Mouse (Mus musculus): Measurements from ENCODE around the gene Lep. TPM values are rescaled to one million over a fixed set of nuclear protein-coding genes. Genes with fewer than 3 reads are reported as not detected.

The Lep gene
- not detected in 2 replicates for polyA plus RNA-seq (2015; fragmentation: Nextera tagmentation; extraction: Ambion mirVana)

GRCm38 (mm10) chr6:29059846-29060685 is at the start of gene Lep:
Gene Lep (plus strand): TSS chr6:29060220.
- Histone ChIP-seq H3K9ac (no peak within 1 kb of the TSS), H3K4me1 (no peaks in the 10 kb centered on the region), H3K4me2 (no peak within 1 kb of the TSS), H3K36me3 (no peaks in the 10 kb centered on the region), H3K27me3 (peaks cover 6% of the 10 kb centered on the region; the same call in 1 of the 2 replicates), H3K9me3 (no peaks in the 10 kb centered on the region; the same call in 1 of the 2 replicates), H3K27ac (no peak within 1 kb of the TSS), H3K4me3 (no peak within 1 kb of the TSS)
- 66% methylated on average over 28 of the region's 28 CpGs for WGBS
- no peak for ATAC-seq (ENCODE audit: insufficient number of reproducible peaks, insufficient read depth, low FRiP score, low TSS enrichment, low read depth)

DNA sequence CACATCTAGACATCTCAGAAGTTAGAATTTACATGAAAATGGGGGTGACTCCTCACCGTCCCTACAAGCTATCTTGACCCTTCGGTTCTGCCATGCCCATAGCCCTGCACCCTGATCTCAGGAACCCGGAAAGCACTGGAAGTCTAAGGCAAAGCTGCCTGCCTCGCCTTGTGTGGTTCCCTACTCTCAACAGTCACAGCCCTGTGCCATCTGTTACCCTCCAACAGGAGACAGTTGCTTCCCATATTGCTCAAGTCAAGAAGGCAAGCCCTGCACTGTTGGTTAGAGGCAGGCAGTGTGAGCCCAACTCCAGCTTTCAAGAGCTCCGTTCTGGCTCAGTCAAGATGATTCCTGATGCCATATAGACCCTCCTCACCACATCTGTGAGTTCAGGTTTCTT is 48.4 kb upstream of the Lep start:
- H3K36me3 ChIP-seq = no peaks in the 10 kb centered on the region
- no peak overlapping the region for H3K27ac ChIP-seq
- H3K27me3 ChIP-seq = peaks cover 10% of the 10 kb centered on the region
- no peak for ATAC-seq (ENCODE audit: insufficient number of reproducible peaks, insufficient read depth, low FRiP score, low TSS enrichment, low read depth)
- no peak overlapping the region for H3K4me3 ChIP-seq
- 80% methylated on average over 5 of the region's 5 CpGs for WGBS
- H3K4me1 ChIP-seq = peaks cover 2% of the 10 kb centered on the region
- H3K9me3 ChIP-seq = no peaks in the 10 kb centered on the region
- no peak overlapping the region for H3K4me2 ChIP-seq
- no peak overlapping the region for H3K9ac ChIP-seq

DNA sequence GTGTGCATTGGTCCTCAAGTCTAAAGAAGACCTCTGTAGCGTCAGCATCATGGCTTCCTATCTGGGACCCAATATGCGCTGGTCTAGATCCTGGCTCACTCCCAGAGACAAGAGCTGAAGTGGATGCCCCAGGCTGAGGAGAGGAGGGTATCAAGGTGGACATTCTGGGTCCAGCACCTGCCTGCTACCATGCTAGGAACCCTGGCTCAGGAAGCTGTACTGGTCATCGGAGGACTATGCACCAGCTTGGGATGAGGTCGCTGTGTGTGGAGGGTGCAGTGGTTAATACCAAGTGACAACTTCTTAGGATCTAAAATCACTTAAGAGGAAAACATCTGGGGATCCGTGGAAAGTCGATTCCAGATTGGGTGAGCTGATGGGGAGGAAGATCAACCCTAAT is 46.8 kb upstream of the Lep start:
- H3K27ac ChIP-seq = no peak overlapping the region
- no peaks in the 10 kb centered on the region for H3K9me3 ChIP-seq
- H3K4me1 ChIP-seq = peaks cover 10% of the 10 kb centered on the region
- no peak overlapping the region for H3K4me3 ChIP-seq
- peaks cover 26% of the 10 kb centered on the region for H3K27me3 ChIP-seq
- H3K4me2 ChIP-seq = no peak overlapping the region
- H3K36me3 ChIP-seq = no peaks in the 10 kb centered on the region
- WGBS = 90% methylated on average over 6 of the region's 6 CpGs
- no peak for ATAC-seq (ENCODE audit: insufficient number of reproducible peaks, insufficient read depth, low FRiP score, low TSS enrichment, low read depth)
- H3K9ac ChIP-seq = no peak overlapping the region

GRCm38 (mm10) chr6:29016891-29017412 is 43.1 kb upstream of the Lep start:
- peaks cover 10% of the 10 kb centered on the region for H3K4me1 ChIP-seq
- ATAC-seq (ENCODE audit: insufficient number of reproducible peaks, insufficient read depth, low FRiP score, low TSS enrichment, low read depth) = no peak

GRCm38 (mm10) chr6:29019756-29020720 is 40.0 kb upstream of the Lep start:
- H3K4me3 ChIP-seq = no peak overlapping the region
- H3K27ac ChIP-seq = no peak overlapping the region
- H3K9me3 ChIP-seq = no peaks in the 10 kb centered on the region
- H3K36me3 ChIP-seq = no peaks in the 10 kb centered on the region
- peaks cover 62% of the 10 kb centered on the region for H3K27me3 ChIP-seq
- H3K4me2 ChIP-seq = no peak overlapping the region
- ATAC-seq (ENCODE audit: insufficient number of reproducible peaks, insufficient read depth, low FRiP score, low TSS enrichment, low read depth) = no peak
- peaks cover 18% of the 10 kb centered on the region for H3K4me1 ChIP-seq
- 72% methylated on average over 18 of the region's 18 CpGs for WGBS
- H3K9ac ChIP-seq = no peak overlapping the region

More at GRCm38 (mm10) chr6:29016891-29017412, 43.1 kb upstream of the Lep start:
- H3K36me3 ChIP-seq = no peaks in the 10 kb centered on the region
- peak overlapping the region; percentile 32; the same call in 1 of the 2 replicates for H3K9ac ChIP-seq
- peak overlapping the region; percentile 56 for H3K4me2 ChIP-seq
- under 1% methylated on average over 16 of the region's 16 CpGs for WGBS
- peaks cover 47% of the 10 kb centered on the region for H3K27me3 ChIP-seq
- no peaks in the 10 kb centered on the region for H3K9me3 ChIP-seq
- H3K4me3 ChIP-seq = peak overlapping the region; percentile 22
- no peak overlapping the region for H3K27ac ChIP-seq

DNA sequence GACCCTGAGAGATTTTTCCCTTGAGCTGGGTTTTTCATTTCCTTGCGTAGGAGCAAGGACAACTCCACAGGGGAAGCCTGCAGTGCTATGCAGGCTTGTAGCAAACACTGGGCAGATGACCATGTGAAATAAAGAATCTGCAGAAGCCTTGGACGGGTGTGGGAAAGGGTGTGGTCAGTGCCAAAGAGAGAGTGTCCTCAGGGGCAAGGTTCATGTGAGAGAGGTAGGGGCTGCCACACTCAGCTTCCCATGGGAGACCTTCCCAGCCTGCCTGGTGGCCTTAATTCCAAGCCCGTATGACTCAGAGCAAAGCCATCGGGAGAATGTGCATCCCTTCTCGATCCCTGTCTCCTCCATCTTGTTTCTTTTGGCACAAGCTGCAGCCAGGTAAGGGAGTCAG is 39.1 kb upstream of the Lep start:
- H3K4me3 ChIP-seq = no peak overlapping the region
- no peaks in the 10 kb centered on the region for H3K9me3 ChIP-seq
- no peak overlapping the region for H3K9ac ChIP-seq
- no peak overlapping the region for H3K27ac ChIP-seq
- peaks cover 18% of the 10 kb centered on the region for H3K4me1 ChIP-seq
- H3K4me2 ChIP-seq = no peak overlapping the region
- H3K27me3 ChIP-seq = peaks cover 68% of the 10 kb centered on the region
- H3K36me3 ChIP-seq = no peaks in the 10 kb centered on the region
- ATAC-seq (ENCODE audit: insufficient number of reproducible peaks, insufficient read depth, low FRiP score, low TSS enrichment, low read depth) = no peak
- 75% methylated on average over 5 of the region's 5 CpGs for WGBS

GRCm38 (mm10) chr6:29021501-29021900 is 38.5 kb upstream of the Lep start:
- no peaks in the 10 kb centered on the region for H3K36me3 ChIP-seq
- WGBS = 51% methylated on average over 6 of the region's 6 CpGs
- H3K27ac ChIP-seq = no peak overlapping the region
- no peak overlapping the region for H3K4me2 ChIP-seq
- ATAC-seq (ENCODE audit: insufficient number of reproducible peaks, insufficient read depth, low FRiP score, low TSS enrichment, low read depth) = no peak
- no peak overlapping the region for H3K9ac ChIP-seq
- H3K27me3 ChIP-seq = peaks cover 64% of the 10 kb centered on the region
- peaks cover 18% of the 10 kb centered on the region for H3K4me1 ChIP-seq
- no peaks in the 10 kb centered on the region for H3K9me3 ChIP-seq
- no peak overlapping the region for H3K4me3 ChIP-seq

DNA sequence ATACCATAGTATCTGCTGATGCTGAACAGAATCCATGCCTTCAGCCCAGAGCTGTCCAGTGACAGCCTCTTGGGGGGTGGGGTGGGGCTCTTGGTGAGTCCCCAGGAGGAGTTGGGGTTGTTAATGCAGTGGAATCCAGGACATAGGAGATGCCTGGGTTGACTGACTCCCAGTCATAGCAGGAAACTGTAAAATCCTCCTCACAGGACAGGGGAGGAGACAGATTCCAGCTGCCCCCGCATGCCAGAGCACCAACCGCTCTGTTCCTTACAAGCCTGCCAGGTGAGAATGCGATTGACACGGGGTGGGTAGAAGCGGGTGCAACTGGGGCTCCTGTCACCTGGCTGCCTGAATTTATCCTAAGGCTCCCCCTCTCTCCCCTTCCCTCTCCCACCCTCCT is 37.9 kb upstream of the Lep start:
- H3K27me3 ChIP-seq = peaks cover 62% of the 10 kb centered on the region
- WGBS = 59% methylated on average over 5 of the region's 5 CpGs
- H3K4me3 ChIP-seq = no peak overlapping the region

GRCm38 (mm10) chr6:29023206-29023967 is 36.6 kb upstream of the Lep start:
- H3K9me3 ChIP-seq = no peaks in the 10 kb centered on the region
- peaks cover 8% of the 10 kb centered on the region; the same call in 1 of the 2 replicates for H3K4me1 ChIP-seq
- peaks cover 49% of the 10 kb centered on the region for H3K27me3 ChIP-seq
- 32% methylated on average over 18 of the region's 18 CpGs for WGBS
- H3K4me2 ChIP-seq = peak overlapping the region; percentile 48
- ATAC-seq (ENCODE audit: insufficient number of reproducible peaks, insufficient read depth, low FRiP score, low TSS enrichment, low read depth) = no peak
- H3K4me3 ChIP-seq = no peak overlapping the region
- no peaks in the 10 kb centered on the region for H3K36me3 ChIP-seq
- no peak overlapping the region for H3K9ac ChIP-seq
- H3K27ac ChIP-seq = no peak overlapping the region

More for the DNA sequence above, 37.9 kb upstream of the Lep start:
- Histone ChIP-seq H3K4me1 (peaks cover 12% of the 10 kb centered on the region), H3K27ac (no peak overlapping the region), H3K36me3 (no peaks in the 10 kb centered on the region), H3K4me2 (no peak overlapping the region), H3K9me3 (no peaks in the 10 kb centered on the region), H3K9ac (no peak overlapping the region)
- ATAC-seq (ENCODE audit: insufficient number of reproducible peaks, insufficient read depth, low FRiP score, low TSS enrichment, low read depth) = no peak

- Histone ChIP-seq H3K27me3 (peaks cover 43% of the 10 kb centered on the region), H3K4me1 (peaks cover 8% of the 10 kb centered on the region; the same call in 1 of the 2 replicates), H3K9ac (no peak overlapping the region), H3K4me3 (no peak overlapping the region), H3K27ac (no peak overlapping the region), H3K4me2 (peak overlapping the region; percentile 48), H3K36me3 (no peaks in the 10 kb centered on the region), H3K9me3 (no peaks in the 10 kb centered on the region)
- 8% methylated on average over 16 of the region's 16 CpGs for WGBS
- ATAC-seq (ENCODE audit: insufficient number of reproducible peaks, insufficient read depth, low FRiP score, low TSS enrichment, low read depth) = peak; percentile 66; the same call in 1 of the 2 replicates
Observed at GRCm38 (mm10) chr6:29024000-29024417, 36.0 kb upstream of the Lep start.

Data from embryonic facial prominence, embryonic 13.5 days (tissue).